Mouse (Mus musculus): ENCODE results near the gene Rpl9. TPM values are rescaled to one million over a fixed set of nuclear protein-coding genes. Genes with fewer than 3 reads are reported as not detected.

Gene Rpl9
- polyA plus RNA-seq (2015; fragmentation: Nextera tagmentation; extraction: Ambion mirVana), result 586 and 596 TPM in 2 replicates

DNA sequence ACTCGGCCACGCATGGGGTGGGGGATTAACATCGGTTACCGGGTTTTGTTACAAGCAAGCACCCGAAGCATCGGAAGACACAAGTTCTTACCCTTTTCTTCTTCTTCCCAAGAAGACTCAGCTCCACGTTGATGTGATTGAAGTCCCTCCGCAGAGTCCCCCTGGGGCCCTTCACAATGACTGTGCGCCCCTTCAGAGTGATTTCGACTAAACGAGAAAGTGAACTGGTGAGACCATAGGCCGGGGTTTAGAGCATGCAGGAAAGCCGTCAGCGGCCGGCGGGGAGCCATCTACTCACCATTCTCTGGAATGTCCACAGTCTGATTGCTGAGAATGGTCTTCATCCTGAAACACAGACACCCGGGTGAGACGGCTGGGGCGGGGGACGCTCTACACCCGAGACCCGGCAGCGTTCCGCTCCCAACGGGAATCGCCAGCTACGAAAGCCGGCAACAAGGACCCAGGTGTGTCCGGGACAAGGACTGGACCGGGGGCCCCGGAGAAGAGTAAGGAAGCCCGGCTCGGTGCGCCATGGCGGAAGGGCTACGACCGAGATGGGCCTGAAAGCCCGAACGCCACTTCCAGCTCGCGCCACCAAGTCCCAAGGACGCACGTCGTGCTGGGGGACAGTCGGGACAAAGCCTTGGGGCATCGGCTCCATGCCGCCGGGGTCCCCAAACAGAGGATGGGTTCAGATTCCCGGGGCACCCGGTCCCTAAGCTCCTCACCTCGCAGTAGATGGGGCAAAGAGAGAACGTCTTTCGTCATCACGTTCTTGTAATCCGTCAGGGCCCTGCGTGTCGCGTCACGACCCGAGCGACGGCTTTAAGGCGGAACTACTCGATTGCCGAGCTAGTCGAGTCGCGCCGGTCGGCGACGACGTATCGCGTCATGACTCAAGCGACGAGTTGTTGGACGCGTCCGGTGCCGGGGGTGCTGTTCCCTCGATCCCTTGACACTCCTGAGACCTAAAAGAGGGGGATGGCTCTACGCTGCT lies at the start of gene Rpl9, which contains the start of gene Lias:
TSS of gene Rpl9 (minus strand) at position 797 of the 997 bp plus-strand sequence.
TSS of gene Lias (plus strand) at position 850 of the 997 bp plus-strand sequence.
- H3K36me3 ChIP-seq (ENCODE audit: control insufficient read depth, insufficient read depth), result peaks cover 36% of the 10 kb centered on the region
- no peaks in the 10 kb centered on the region for H3K9me3 ChIP-seq (replicated peaks; ENCODE audit: control insufficient read depth, low read length)
- H3K4me1 ChIP-seq (ENCODE audit: control insufficient read depth, insufficient read depth, low read length), result peaks cover 23% of the 10 kb centered on the region
- peak within 1 kb of the TSS; percentile 78 for H3K27ac ChIP-seq (ENCODE audit: low read length)
- H3K27me3 ChIP-seq (ENCODE audit: control insufficient read depth, insufficient read depth, low read length), result no peaks in the 10 kb centered on the region
- H3K4me2 ChIP-seq (ENCODE audit: low read depth, low read length), result peak within 1 kb of the TSS; percentile 89
- peak within 1 kb of the TSS; percentile 71 for H3K4me3 ChIP-seq (ENCODE audit: low read length)
- under 1% methylated on average over 83 of the region's 83 CpGs for WGBS
- peak within 1 kb of the TSS; percentile 90 for H3K9ac ChIP-seq (ENCODE audit: low read length)
- peak; percentile 94 for ATAC-seq (replicated peaks; ENCODE audit: extremely low read depth, insufficient read depth, low FRiP score)

DNA sequence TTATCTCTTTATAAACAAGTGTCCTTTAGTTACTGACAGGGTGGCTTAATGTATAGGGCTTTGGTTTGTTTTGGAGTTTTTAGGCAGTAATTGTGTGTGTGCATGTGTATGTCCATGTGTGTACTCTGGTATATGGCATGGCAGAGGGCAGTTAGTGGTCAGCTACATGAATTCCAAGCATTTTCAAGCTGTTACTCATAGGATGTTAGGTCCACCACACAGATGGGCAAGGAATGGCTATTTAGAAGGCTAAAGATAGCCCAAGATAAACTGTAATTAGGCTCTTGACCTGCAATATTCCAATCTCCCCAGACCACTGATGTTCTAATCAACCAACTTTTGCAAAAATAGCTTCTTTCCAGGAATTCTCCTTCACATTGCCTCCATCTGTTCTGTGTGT lies 46.8 kb upstream of the Rpl9 start:
- H3K36me3 ChIP-seq (ENCODE audit: control insufficient read depth, insufficient read depth), result 0 out of 2 replicates have a peak, but pooled peaks cover 2% of the 10 kb centered on the region
- H3K4me2 ChIP-seq (ENCODE audit: low read depth, low read length), result no peak overlapping the region
- ATAC-seq (replicated peaks; ENCODE audit: extremely low read depth, insufficient read depth, low FRiP score), result no peak
- no peak overlapping the region for H3K9ac ChIP-seq (ENCODE audit: low read length)
- H3K4me3 ChIP-seq (ENCODE audit: low read length), result no peak overlapping the region
- H3K27ac ChIP-seq (ENCODE audit: low read length), result no peak overlapping the region
- H3K4me1 ChIP-seq (ENCODE audit: control insufficient read depth, insufficient read depth, low read length), result peaks cover 14% of the 10 kb centered on the region
- H3K27me3 ChIP-seq (ENCODE audit: control insufficient read depth, insufficient read depth, low read length), result no peaks in the 10 kb centered on the region
- H3K9me3 ChIP-seq (replicated peaks; ENCODE audit: control insufficient read depth, low read length), result no peaks in the 10 kb centered on the region

DNA sequence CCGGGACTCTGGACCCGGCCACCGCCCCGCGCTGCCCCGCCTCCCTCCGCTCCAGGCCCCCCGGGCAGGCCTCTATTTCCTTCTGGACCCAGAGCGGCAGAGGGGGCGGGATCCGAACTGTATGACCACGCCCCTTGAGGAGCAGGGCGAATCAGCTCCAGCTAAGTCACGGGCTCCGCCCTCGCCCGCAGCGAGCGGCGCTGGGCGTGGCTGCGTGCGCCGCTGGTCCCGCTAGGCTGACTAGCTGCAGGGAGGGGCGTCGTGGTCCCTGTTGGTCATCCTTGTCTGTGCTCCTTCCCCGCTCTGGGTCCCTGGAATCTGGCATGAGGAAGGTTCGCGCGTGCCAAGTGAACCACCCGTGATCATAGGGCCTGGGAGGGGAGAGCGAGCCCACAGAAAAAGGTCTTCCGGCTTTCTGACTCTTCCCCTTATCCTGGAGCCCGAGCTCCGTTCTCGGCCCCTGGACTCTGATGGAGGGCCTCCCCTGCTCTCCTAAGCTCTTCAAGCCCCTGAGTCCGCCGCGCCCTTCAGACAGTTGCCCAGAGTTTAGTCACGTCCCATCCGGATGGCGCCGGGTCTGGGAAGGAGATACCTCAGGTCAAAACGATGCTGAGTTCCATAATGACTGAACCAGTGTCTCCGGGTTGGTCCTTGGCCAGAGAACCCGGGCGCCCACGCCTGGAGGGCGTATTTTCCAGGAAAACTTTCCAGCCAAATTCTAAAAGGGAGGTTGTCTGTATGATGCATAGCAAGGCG lies 44.7 kb upstream of the Rpl9 start, which contains the start of gene Ugdh:
TSS of gene Ugdh (minus strand) at position 144 of the 756 bp plus-strand sequence.
- peak within 1 kb of the TSS; percentile 90 for H3K9ac ChIP-seq (ENCODE audit: low read length)
- H3K4me2 ChIP-seq (ENCODE audit: low read depth, low read length), result peak within 1 kb of the TSS; percentile 79
- H3K27ac ChIP-seq (ENCODE audit: low read length), result peak within 1 kb of the TSS; percentile 88
- no peaks in the 10 kb centered on the region for H3K36me3 ChIP-seq (ENCODE audit: control insufficient read depth, insufficient read depth)
- WGBS, result under 1% methylated on average over 50 of the region's 51 CpGs
- H3K27me3 ChIP-seq (ENCODE audit: control insufficient read depth, insufficient read depth, low read length), result no peaks in the 10 kb centered on the region
- H3K4me3 ChIP-seq (ENCODE audit: low read length), result peak within 1 kb of the TSS; percentile 90
- H3K4me1 ChIP-seq (ENCODE audit: control insufficient read depth, insufficient read depth, low read length), result peaks cover 14% of the 10 kb centered on the region
- ATAC-seq (replicated peaks; ENCODE audit: extremely low read depth, insufficient read depth, low FRiP score), result peak; percentile 98
- H3K9me3 ChIP-seq (replicated peaks; ENCODE audit: control insufficient read depth, low read length), result no peaks in the 10 kb centered on the region

DNA sequence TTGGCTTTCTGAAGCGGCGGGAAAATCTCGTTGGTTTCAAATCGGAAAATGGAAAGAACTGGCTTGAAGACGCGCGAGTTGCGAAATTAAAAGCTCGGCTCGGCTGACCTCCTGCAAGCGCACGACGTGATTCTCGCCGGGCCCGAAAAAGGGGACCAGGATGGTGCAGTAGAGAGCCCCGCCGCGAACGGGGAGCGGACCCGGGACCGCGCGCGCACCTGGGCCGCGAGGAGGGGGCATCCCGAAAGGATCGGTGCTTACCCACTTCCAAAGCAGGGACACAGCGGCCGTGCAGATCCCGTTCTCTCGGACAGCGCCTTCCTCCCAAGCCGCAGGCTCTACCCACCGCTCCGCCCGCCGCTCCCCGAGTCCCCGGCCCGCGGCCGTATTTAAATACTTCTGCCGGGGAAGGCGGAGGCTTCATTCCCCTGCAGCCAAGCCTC lies 44.1 kb upstream of the Rpl9 start:
- under 1% methylated on average over 44 of the region's 47 CpGs for WGBS
- H3K9ac ChIP-seq (ENCODE audit: low read length), result peak overlapping the region; percentile 90
- no peaks in the 10 kb centered on the region for H3K9me3 ChIP-seq (replicated peaks; ENCODE audit: control insufficient read depth, low read length)
- no peak for ATAC-seq (replicated peaks; ENCODE audit: extremely low read depth, insufficient read depth, low FRiP score)
- peak overlapping the region; percentile 90 for H3K4me3 ChIP-seq (ENCODE audit: low read length)
- H3K27me3 ChIP-seq (ENCODE audit: control insufficient read depth, insufficient read depth, low read length), result no peaks in the 10 kb centered on the region
- peak overlapping the region; percentile 88 for H3K27ac ChIP-seq (ENCODE audit: low read length)
- peaks cover 14% of the 10 kb centered on the region for H3K4me1 ChIP-seq (ENCODE audit: control insufficient read depth, insufficient read depth, low read length)
- H3K4me2 ChIP-seq (ENCODE audit: low read depth, low read length), result peak overlapping the region; percentile 79
- no peaks in the 10 kb centered on the region for H3K36me3 ChIP-seq (ENCODE audit: control insufficient read depth, insufficient read depth)

DNA sequence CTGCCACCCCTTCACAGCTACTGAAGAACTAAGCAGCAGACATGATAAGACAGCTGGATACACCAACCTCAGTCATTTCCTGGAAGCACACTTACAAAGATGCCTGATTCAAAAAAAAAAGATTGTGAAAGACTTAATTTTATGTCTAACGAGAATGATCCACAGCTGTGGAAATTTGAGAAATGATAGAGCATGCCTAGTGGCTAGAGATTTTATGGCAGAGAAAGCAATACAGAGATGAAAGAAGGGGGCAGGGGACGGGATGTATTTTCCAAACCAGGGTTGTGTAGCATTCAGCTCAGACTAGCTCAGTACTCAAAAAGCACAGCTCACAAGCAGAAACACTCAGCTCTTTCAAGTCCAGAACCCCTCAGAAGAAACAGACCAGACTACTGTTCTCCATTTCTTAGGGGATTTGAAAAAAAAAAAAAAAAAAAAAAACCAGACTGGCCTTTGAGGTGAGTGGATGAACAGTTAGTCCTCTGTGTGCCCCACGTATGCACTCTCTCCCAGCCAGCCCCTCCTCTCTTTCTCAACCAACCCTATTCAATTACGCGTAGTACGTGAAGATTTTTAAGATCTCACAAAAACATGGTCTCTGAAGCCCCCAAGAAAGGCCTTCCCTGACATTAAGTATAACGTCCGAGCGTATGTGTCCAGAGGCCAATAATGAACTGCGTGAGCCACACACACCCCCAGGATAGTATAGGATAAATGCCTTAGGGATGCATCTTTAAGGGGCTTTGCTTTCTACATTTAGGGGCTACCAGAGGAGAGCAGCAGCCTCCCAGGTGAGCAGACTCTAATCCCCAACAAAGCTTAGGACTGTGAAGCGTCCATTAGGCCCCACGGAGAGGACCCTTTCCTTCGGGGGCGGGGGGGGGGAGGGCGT lies 43.5 kb upstream of the Rpl9 start:
- Histone ChIP-seq H3K27ac (ENCODE audit: low read length) (peak overlapping the region; percentile 88), H3K4me2 (ENCODE audit: low read depth, low read length) (peak overlapping the region; percentile 79), H3K27me3 (ENCODE audit: control insufficient read depth, insufficient read depth, low read length) (no peaks in the 10 kb centered on the region), H3K9ac (ENCODE audit: low read length) (peak overlapping the region; percentile 90), H3K36me3 (ENCODE audit: control insufficient read depth, insufficient read depth) (no peaks in the 10 kb centered on the region), H3K4me3 (ENCODE audit: low read length) (peak overlapping the region; percentile 90), H3K9me3 (replicated peaks; ENCODE audit: control insufficient read depth, low read length) (no peaks in the 10 kb centered on the region), H3K4me1 (ENCODE audit: control insufficient read depth, insufficient read depth, low read length) (peaks cover 14% of the 10 kb centered on the region)
- ATAC-seq (replicated peaks; ENCODE audit: extremely low read depth, insufficient read depth, low FRiP score), result no peak
- 5% methylated on average over 15 of the region's 15 CpGs for WGBS

DNA sequence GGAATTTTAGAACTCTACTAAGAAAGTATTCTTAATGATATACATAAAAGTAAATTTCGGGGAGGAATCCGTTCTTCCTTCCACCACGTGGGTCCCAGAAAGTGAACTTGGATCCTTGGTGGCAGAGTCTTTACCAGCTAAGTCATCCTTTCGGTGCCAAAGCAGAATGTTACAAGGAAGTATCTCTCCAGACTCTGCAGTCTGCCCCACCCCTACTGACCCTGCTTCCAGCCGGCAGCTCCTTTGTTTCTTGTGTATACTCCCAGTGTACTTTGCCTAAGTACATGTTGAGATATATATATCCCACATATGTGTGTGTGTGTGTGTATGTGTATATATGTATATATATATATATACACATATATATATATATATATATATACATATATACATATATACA lies 38.2 kb upstream of the Rpl9 start:
- Histone ChIP-seq H3K27ac (ENCODE audit: low read length) (no peak overlapping the region), H3K27me3 (ENCODE audit: control insufficient read depth, insufficient read depth, low read length) (no peaks in the 10 kb centered on the region), H3K4me3 (ENCODE audit: low read length) (no peak overlapping the region), H3K36me3 (ENCODE audit: control insufficient read depth, insufficient read depth) (peaks cover 7% of the 10 kb centered on the region), H3K4me1 (ENCODE audit: control insufficient read depth, insufficient read depth, low read length) (peaks cover 8% of the 10 kb centered on the region), H3K4me2 (ENCODE audit: low read depth, low read length) (no peak overlapping the region), H3K9me3 (replicated peaks; ENCODE audit: control insufficient read depth, low read length) (no peaks in the 10 kb centered on the region), H3K9ac (ENCODE audit: low read length) (no peak overlapping the region)
- no peak for ATAC-seq (replicated peaks; ENCODE audit: extremely low read depth, insufficient read depth, low FRiP score)
- 77% methylated on average over 5 of the region's 5 CpGs for WGBS

DNA sequence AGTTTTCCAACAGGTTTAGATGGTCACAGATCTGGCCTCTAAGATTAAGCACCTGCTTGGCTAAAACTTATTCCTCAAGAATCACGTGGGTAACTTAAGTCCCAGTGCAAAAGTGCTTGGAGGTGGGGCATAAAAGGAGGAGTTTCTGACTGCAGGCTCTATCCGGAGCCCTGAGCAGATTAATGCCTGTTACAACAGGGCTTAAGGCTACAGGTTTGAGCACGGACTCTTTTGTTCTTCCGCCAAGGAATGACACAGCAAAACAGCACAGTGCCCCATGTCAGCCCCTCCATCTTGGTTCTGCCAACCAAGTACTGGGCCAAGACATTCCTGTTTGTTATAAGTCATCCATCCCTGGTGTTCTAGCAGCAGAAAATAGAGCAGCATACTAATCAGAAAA lies 37.1 kb upstream of the Rpl9 start:
- no peak overlapping the region for H3K27ac ChIP-seq (ENCODE audit: low read length)
- ATAC-seq (replicated peaks; ENCODE audit: extremely low read depth, insufficient read depth, low FRiP score), result no peak
- no peak overlapping the region for H3K4me3 ChIP-seq (ENCODE audit: low read length)
- WGBS, result 59% methylated on average over 4 of the region's 4 CpGs
- no peak overlapping the region for H3K9ac ChIP-seq (ENCODE audit: low read length)
- no peak overlapping the region for H3K4me2 ChIP-seq (ENCODE audit: low read depth, low read length)
- peaks cover 15% of the 10 kb centered on the region for H3K36me3 ChIP-seq (ENCODE audit: control insufficient read depth, insufficient read depth)
- H3K27me3 ChIP-seq (ENCODE audit: control insufficient read depth, insufficient read depth, low read length), result no peaks in the 10 kb centered on the region
- H3K9me3 ChIP-seq (replicated peaks; ENCODE audit: control insufficient read depth, low read length), result no peaks in the 10 kb centered on the region
- H3K4me1 ChIP-seq (ENCODE audit: control insufficient read depth, insufficient read depth, low read length), result 0 out of 2 replicates have a peak, but pooled peaks cover 1% of the 10 kb centered on the region

DNA sequence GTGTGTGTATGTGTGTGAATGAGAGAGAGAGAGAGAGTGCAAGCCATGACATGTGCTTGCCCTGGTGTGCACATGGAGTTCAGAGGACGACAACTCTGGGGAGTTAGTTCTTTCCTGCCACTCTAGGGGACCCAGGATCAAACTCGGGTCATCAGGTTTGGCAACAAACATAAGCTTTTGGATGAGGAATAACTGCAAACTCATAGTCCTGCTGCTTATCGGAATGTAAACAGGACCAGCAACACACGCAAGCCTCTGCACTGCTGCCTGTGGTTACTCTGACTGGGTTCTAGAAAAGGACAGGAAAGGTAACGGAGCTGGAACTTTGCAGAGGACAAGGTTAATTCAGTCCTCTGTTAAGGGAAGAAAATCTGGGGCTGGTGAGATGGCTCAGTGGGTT lies 34.0 kb upstream of the Rpl9 start:
- WGBS, result 83% methylated on average over 5 of the region's 5 CpGs
- Histone ChIP-seq H3K36me3 (ENCODE audit: control insufficient read depth, insufficient read depth) (peaks cover 44% of the 10 kb centered on the region), H3K4me3 (ENCODE audit: low read length) (no peak overlapping the region), H3K4me1 (ENCODE audit: control insufficient read depth, insufficient read depth, low read length) (no peaks in the 10 kb centered on the region), H3K27ac (ENCODE audit: low read length) (no peak overlapping the region), H3K9me3 (replicated peaks; ENCODE audit: control insufficient read depth, low read length) (no peaks in the 10 kb centered on the region), H3K9ac (ENCODE audit: low read length) (no peak overlapping the region), H3K27me3 (ENCODE audit: control insufficient read depth, insufficient read depth, low read length) (no peaks in the 10 kb centered on the region), H3K4me2 (ENCODE audit: low read depth, low read length) (no peak overlapping the region)
- no peak for ATAC-seq (replicated peaks; ENCODE audit: extremely low read depth, insufficient read depth, low FRiP score)
